Mouse (Mus musculus) Patski (cell line): ENCODE measurements around the gene Tdrd12. TPM values are rescaled to one million over a fixed set of nuclear protein-coding genes. Genes with fewer than 3 reads are reported as not detected.

Source experiments
- ATAC-seq: fragments of 100-300 bp; one replicate; pipeline ENCODE4 v1.8.0; 2021
- CTCF ChIA-PET: fragments of 350-600 bp; sonication (Branson Sonifier 250); formaldehyde crosslinking; loops from one replicate; lab custom pipeline; 2022; ENCODE audit warnings: inconsistent platforms; lab: Charles Lee
- POLR2A ChIA-PET: fragments of 350-600 bp; sonication (Branson Sonifier 250); formaldehyde crosslinking; loops from one replicate; lab custom pipeline; 2022; ENCODE audit warnings: antibody characterized with exemption, inconsistent platforms; lab: Charles Lee
- DNase-seq: peaks from one replicate; pipeline ENCODE4 v3.0.0-alpha.2; 2011; ENCODE audit warnings: low read depth, low spot score
- H3K27me3 ChIP-seq: fragments of 371-371 bp; one replicate; pipeline ENCODE4 v1.5.1; 2021
- CTCF ChIP-seq: fragments of 100-300 bp; IDR thresholded peaks from one replicate; pipeline ENCODE4 v1.5.1; 2021
- in situ Hi-C: fragments of 300-500 bp; cut with MboI; formaldehyde crosslinking; loops from 3 replicates; pipeline ENCODE4 v1.11.1; 2018; ENCODE audit warnings: low pct_unique_long_range_greater_than_20kb, mixed read lengths
- polyA plus RNA-seq: library from polyadenylated mRNA; unstranded; gene quantifications from one replicate; pipeline ENCODE4 v1.2.3, GENCODE M21; 2021

Gene Tdrd12
- polyA plus RNA-seq, 1 experiment from 2014 or later, result 0.05 TPM

DNA sequence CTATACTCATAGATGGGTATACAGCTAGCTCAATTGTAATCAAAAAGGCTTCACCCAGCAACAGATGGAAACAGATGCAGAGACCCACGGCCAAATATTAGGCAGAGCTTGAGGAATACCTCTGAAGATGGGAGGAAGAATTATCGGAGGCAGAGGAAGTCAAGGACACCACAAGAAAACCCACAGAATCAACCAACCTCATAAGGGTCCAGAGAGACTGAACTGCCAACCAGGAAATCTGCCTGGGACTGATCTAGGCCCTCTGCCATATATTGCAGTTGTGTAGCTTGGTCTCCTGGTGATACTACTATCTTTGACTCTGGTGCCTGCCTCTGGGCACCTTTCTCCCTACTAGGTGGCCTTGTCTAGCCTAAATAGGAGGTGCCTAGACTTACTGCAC, 10.8 kb downstream of the Tdrd12 start:
- CTCF ChIA-PET, result no interaction called here
- no peak for TF ChIP-seq CTCF

DNA sequence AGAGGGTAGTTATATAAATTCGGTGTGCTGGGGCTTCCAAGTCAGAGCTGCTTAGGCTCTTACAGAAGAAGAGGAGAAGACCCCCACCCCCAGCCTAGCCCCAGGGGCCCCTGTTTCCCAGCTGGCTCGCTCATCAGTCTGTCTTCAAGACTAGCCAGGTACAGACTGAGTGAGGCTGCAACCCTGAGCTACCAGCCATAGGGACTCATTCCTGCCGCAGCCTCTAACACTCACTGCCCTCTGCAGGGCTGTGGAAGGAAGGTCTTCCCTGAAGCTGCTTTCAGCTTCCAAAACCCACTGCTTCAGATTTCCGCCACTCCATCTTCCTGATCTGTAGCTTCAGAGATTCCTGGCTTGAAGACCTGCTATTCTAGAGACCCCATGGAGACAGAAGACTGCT, 35.5 kb downstream of the Tdrd12 start:
- peak; percentile 34 for TF ChIP-seq CTCF
- H3K27me3 ChIP-seq, result peaks cover 31% of the 10 kb centered on the region
- DNase-seq, result no peak
- ChIA-PET POLR2A (interaction anchor here (0.5 kb wide), 1 partner anchor 45 kb away, joined by 3 read pairs; no protein-coding TSS in a partner anchor), CTCF (interaction anchor here (1.4 kb wide), 2 partner anchors 12 to 16 kb away, joined by 3 read pairs; no protein-coding TSS in a partner anchor)
- no peak for ATAC-seq
- in situ Hi-C loops, result no loop called here

More for the DNA sequence above, 10.8 kb downstream of the Tdrd12 start:
- peaks cover 9% of the 10 kb centered on the region for H3K27me3 ChIP-seq
- ATAC-seq (no peak), DNase-seq (no peak)
- in situ Hi-C loops, result no loop called here
- POLR2A ChIA-PET, result no interaction called here

DNA sequence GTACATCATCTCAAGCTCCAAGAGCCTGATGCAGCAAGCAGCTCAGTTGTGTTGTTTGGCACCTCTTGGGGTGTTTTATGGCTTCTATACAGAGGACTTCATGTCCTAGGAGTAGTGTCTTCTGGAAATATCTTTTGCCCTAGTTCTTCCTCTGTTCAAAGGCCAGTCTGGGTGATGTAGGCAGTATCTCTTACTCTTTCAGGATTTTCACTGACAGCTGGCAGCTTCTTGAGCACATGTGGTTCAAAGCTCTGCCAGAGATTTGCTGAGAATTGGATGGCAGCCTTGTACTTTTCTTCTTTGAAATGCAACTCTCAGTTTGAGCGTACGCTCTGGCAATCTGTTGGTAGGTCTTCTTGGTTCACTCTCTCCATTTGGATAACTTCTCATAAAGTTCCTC, 40.0 kb downstream of the Tdrd12 start:
- TF ChIP-seq CTCF, result no peak
- ATAC-seq, result no peak
- ChIA-PET CTCF (no interaction called here), POLR2A (no interaction called here)
- in situ Hi-C loops, result no loop called here
- DNase-seq, result no peak
- H3K27me3 ChIP-seq, result peaks cover 19% of the 10 kb centered on the region

DNA sequence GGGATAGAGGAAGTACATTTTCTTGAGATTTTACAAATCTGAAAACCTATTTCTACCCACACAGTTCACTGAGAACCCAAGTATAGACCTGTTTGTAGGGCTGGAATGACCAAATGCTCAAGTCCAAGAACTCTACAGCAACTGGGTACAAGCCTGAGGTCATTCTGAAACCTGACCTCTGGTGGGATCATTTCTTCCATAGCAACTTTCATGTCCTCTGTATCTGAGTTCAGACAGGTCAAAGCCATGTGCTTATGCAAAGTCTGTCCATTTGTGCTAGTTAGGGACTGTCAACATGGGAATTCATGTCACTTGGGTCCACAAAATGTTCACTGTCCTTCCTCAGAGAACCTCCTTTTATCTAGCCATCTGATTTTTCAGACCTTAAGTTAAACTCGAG, 46.5 kb downstream of the Tdrd12 start:
- CTCF ChIA-PET, result no interaction called here
- in situ Hi-C loops, result no loop called here
- H3K27me3 ChIP-seq, result peaks cover 31% of the 10 kb centered on the region
- POLR2A ChIA-PET, result no interaction called here
- no peak for ATAC-seq
- no peak for TF ChIP-seq CTCF
- no peak for DNase-seq

DNA sequence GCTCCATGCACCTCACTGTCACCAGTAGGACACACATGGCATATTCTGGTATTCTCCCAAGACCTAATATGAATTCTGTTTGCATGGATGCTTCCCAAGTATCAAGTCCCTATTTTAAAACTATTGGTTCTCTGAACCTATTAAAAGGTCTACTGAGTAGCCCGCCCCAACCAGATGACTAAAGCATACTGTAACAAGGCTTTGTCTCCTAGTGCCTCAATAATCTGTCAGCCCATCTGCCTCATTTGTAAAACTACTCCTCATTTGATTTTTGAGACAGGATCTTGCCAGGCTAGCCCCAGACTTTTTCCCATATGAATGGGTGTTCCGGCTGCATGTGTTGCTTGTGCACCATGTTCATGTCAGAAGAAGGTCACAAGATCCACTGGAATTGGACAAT, 47.4 kb downstream of the Tdrd12 start:
- ChIA-PET CTCF (interaction anchor here (1.4 to 1.6 kb wide), 2 partner anchors 10 to 12 kb away, joined by 3 read pairs; no protein-coding TSS in a partner anchor), POLR2A (no interaction called here)
- DNase-seq (no peak), ATAC-seq (no peak)
- peaks cover 34% of the 10 kb centered on the region for H3K27me3 ChIP-seq
- no peak for TF ChIP-seq CTCF
- in situ Hi-C loops, result no loop called here

DNA sequence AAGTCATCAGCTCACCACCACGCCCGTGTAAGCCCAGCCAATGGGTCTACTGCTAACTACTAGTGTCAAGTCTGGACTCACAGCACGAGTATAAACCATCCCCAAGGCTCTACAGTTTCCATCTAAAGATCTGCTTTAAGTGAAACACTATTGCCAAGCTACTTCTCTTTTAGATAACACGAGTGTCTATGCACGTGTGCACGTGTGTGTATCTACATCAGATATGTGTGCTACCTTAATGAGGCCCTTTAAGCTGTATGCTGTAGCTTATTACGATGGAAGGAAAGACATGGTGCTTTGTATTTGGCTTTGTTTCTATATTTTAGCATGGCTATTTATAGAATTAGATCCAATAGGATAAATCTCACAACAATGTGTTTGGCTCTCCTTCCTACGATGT, 51.0 kb downstream of the Tdrd12 start:
- DNase-seq, result no peak
- H3K27me3 ChIP-seq, result peaks cover 24% of the 10 kb centered on the region
- ChIA-PET POLR2A (no interaction called here), CTCF (interaction anchor here (1.1 to 1.3 kb wide), 2 partner anchors 10 to 15 kb away, joined by 3 read pairs; no protein-coding TSS in a partner anchor)
- no peak for TF ChIP-seq CTCF
- ATAC-seq, result no peak
- in situ Hi-C loops, result no loop called here

DNA sequence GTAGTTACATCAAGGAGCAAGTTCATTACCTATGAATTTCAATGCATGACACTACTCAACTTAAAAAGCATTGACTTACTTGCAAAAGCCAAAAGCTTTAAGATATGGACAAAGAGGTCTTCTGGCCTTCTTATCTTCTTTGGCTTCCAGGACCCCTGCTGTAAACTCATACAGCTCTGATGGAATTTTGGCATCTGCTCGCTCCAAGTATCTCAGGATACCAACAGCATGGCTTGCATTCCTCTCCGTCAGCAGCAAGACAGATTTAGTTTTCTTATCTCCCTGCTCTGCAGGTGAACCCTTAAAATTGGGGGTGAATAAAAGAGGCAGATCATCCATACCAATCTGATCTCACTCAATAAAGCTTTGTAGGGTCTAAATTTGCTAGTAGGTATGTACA, 52.4 kb downstream of the Tdrd12 start:
- in situ Hi-C loops, result no loop called here
- peaks cover 30% of the 10 kb centered on the region for H3K27me3 ChIP-seq
- ChIA-PET CTCF (no interaction called here), POLR2A (no interaction called here)
- ATAC-seq (no peak), DNase-seq (no peak)
- TF ChIP-seq CTCF, result no peak

DNA sequence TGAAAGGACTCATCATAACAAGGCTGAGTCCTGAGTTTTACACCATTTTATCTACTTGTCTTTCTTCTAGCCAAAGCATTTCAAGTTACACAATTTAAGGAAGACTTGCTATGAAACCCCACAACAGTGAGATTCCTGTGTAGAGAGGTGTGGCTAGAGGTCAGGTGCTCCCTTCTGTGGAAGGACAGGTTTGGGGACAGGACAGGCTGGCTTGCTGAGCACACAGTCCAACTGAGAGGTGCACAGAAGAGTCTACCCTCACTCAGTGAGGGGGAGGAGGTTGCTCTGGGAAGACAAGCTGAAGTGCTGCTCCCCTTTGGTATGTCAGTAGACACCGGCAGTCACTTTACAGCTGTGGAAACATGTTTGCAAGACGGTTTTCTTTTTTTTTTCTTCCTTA, 61.1 kb downstream of the Tdrd12 start:
- TF ChIP-seq CTCF, result no peak
- ChIA-PET POLR2A (no interaction called here), CTCF (interaction anchor here (0.8 kb wide), 1 partner anchor 10 kb away, joined by 3 read pairs; no protein-coding TSS in a partner anchor)
- ATAC-seq (no peak), DNase-seq (no peak)
- peaks cover 58% of the 10 kb centered on the region for H3K27me3 ChIP-seq
- in situ Hi-C loops, result no loop called here

DNA sequence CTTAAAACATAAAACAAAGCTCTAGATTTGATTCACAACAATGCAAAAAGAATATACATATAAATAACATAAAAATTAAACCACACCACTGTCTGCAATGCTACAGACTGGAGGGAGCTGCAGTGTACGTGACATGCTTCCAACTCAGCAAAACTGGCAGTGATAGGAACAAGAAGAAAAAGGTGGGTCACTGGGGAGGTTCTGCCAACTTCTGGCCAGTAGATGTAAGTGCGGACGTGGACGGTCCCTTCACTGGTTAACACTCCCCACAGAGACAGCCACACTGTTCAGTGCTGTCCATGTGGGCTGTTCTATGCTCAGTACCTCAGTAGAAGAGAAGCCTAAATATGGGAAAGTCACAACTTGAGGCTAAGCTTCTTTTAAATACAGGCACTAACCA, 66.8 kb downstream of the Tdrd12 start:
- DNase-seq, result no peak
- POLR2A ChIA-PET, result interaction anchor here (0.6 kb wide), 1 partner anchor 631 kb away, joined by 3 read pairs; no protein-coding TSS in a partner anchor
- H3K27me3 ChIP-seq, result peaks cover 43% of the 10 kb centered on the region
- no peak for ATAC-seq
- CTCF ChIA-PET, result no interaction called here
- in situ Hi-C loops, result no loop called here
- TF ChIP-seq CTCF, result peak; percentile 3

DNA sequence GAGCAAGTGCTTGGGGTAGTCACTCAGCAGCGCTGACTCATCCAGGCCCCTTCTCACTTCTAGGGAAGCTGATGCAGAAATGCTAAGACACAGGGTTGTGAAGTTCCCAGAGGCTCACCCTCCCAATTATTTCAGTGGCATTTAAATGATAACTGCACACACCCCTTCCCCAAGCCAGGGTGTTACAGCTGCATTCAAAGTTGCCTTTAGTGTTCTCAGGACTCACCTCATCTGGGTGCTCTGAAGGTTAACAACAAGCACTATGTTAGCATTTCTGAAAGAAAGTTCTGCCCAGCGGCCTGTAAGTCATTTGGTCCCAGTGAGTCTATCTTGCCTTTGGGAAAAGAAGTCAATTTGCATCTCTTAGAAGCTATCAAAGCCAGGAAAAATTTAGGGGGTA, 69.7 kb downstream of the Tdrd12 start:
- DNase-seq (no peak), ATAC-seq (no peak)
- in situ Hi-C loops, result no loop called here
- CTCF ChIA-PET, result no interaction called here
- TF ChIP-seq CTCF, result no peak
- peaks cover 26% of the 10 kb centered on the region for H3K27me3 ChIP-seq
- POLR2A ChIA-PET, result no interaction called here

DNA sequence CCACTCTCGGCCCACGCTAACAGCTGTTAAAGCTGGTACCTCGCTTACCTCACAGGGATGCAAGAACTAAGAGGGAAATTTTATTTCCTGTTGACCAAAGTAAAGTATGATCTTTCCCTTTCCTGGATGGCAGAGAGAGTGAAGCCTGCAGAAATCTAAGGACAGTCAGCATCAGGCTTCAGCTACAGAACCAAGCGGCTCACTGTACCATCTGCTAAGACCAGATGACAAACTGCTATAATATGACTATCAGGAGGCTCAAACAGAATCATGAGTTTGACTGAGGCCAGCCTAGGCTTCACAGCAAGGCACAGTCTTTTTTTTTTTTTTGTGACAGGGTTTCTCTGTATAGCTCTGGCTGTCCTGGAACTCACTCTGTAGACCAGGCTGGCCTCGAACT, 72.5 kb downstream of the Tdrd12 start:
- peaks cover 20% of the 10 kb centered on the region for H3K27me3 ChIP-seq
- CTCF ChIA-PET, result no interaction called here
- POLR2A ChIA-PET, result no interaction called here
- no peak for DNase-seq
- no peak for TF ChIP-seq CTCF
- no peak for ATAC-seq
- in situ Hi-C loops, result no loop called here

DNA sequence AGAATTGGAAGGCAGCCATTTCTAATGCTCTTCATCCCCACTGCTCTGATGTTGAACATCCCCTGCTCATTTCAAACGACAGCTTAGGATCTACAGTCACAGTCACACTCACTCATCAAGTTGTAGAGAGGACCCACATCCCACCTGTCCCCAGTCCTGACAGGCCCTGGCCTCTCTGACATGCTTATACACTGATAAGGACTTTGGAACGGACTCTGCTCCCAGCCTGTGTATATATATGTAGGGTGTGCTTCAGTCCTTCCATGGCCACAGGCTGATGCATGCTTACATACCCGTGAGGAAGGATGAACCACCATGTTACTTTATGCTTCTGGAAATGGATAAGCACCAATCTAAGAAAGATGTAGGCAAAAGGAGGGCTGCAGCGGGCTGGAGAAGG, 76.6 kb downstream of the Tdrd12 start:
- no peak for ATAC-seq
- in situ Hi-C loops, result no loop called here
- POLR2A ChIA-PET, result no interaction called here
- CTCF ChIA-PET, result no interaction called here
- DNase-seq, result no peak
- no peak for TF ChIP-seq CTCF
- peaks cover 4% of the 10 kb centered on the region for H3K27me3 ChIP-seq
